Mouse (Mus musculus) MEL (cell line): ENCODE results near the gene Frrs1l. TPM values are rescaled to one million over a fixed set of nuclear protein-coding genes. Genes with fewer than 3 reads are reported as not detected.

Experiments used
- DNase-seq: peaks from one replicate; pipeline ENCODE4 v3.0.0; 2011; ENCODE audit warnings: low read depth, low spot score
- H3K27ac ChIP-seq: 2 replicates; pipeline ENCODE4 v1.5.1; 2012; ENCODE audit warnings: low read depth, mild to moderate bottlenecking, control low read depth, low read length, moderate library complexity; ENCODE audit not compliant: control insufficient read depth
- H3K27me3 ChIP-seq, 2 experiments: fragments of 150-350 bp in 1 of 2; sonication (generic) in 1 of 2; 2 replicates each; pipeline ENCODE4 v1.6.1; 2012; ENCODE audit warnings: low read length in 2 of 2, mild to moderate bottlenecking in 2 of 2, improper control_type of control experiment in 1 of 2, moderate library complexity in 1 of 2; ENCODE audit not compliant: insufficient read depth in 2 of 2, control insufficient read depth in 1 of 2
- H3K36me3 ChIP-seq, 2 experiments: 2 replicates each; pipeline ENCODE4 v1.6.1; 2012 to 2014; ENCODE audit warnings: low read length in 2 of 2, improper control_type of control experiment in 1 of 2, inconsistent platforms in 1 of 2, mild to moderate bottlenecking in 1 of 2; ENCODE audit not compliant: insufficient read depth in 2 of 2, control insufficient read depth in 1 of 2
- H3K4me1 ChIP-seq, 2 experiments: fragments of 150-350 bp in 1 of 2; sonication (generic) in 1 of 2; 2 replicates each; pipeline ENCODE4 v1.6.1; 2012; ENCODE audit warnings: low read length in 2 of 2, improper control_type of control experiment in 1 of 2, mild to moderate bottlenecking in 1 of 2; ENCODE audit not compliant: insufficient read depth in 2 of 2, control insufficient read depth in 1 of 2
- H3K4me3 ChIP-seq, 2 experiments: fragments of 150-350 bp in 1 of 2; sonication (generic) in 1 of 2; 2 replicates each; pipeline ENCODE4 v1.5.1; 2012; ENCODE audit warnings: low read depth in 2 of 2, low read length in 2 of 2, mild to moderate bottlenecking in 2 of 2, moderate library complexity in 2 of 2, control low read depth in 1 of 2, improper control_type of control experiment in 1 of 2; ENCODE audit not compliant: control insufficient read depth in 1 of 2, insufficient read depth in 1 of 2
- H3K79me2 ChIP-seq: 2 replicates; pipeline ENCODE4 v1.6.1; 2012; ENCODE audit warnings: mild to moderate bottlenecking, low read length, moderate library complexity; ENCODE audit not compliant: control insufficient read depth, poor library complexity, insufficient read depth
- H3K9ac ChIP-seq: 2 replicates; pipeline ENCODE4 v1.6.1; 2012; ENCODE audit warnings: low read depth, mild to moderate bottlenecking, control low read depth, low read length, moderate library complexity; ENCODE audit not compliant: control insufficient read depth, poor library complexity, severe bottlenecking
- H3K9me3 ChIP-seq: fragments of 150-350 bp; sonication (generic); replicated peaks from 2 replicates; pipeline ENCODE4 v1.6.1; 2012; ENCODE audit warnings: mild to moderate bottlenecking, low read length, improper control_type of control experiment, moderate library complexity; ENCODE audit not compliant: insufficient read depth
- CHD2 ChIP-seq: IDR thresholded peaks from 2 replicates; pipeline ENCODE4 v1.6.1; 2011; ENCODE audit warnings: low read length, improper control_type of control experiment
- EP300 ChIP-seq, 2 experiments: IDR thresholded peaks; 2 replicates each; pipeline ENCODE4 v1.6.1; 2011; ENCODE audit warnings: improper control_type of control experiment in 2 of 2, low read length in 2 of 2, low read depth in 1 of 2, mild to moderate bottlenecking in 1 of 2
- ETS1 ChIP-seq: IDR thresholded peaks from 2 replicates; pipeline ENCODE4 v1.6.1; 2012; ENCODE audit warnings: low read depth, mild to moderate bottlenecking, inconsistent platforms, low read length, improper control_type of control experiment, moderate library complexity
- GABPA ChIP-seq: IDR thresholded peaks from 2 replicates; pipeline ENCODE4 v1.6.1; 2012; ENCODE audit warnings: low read depth, mild to moderate bottlenecking, inconsistent platforms, low read length, improper control_type of control experiment, moderate library complexity
- HCFC1 ChIP-seq: IDR thresholded peaks from 2 replicates; pipeline ENCODE4 v1.6.1; 2012; ENCODE audit warnings: low read depth, mild to moderate bottlenecking, inconsistent platforms, low read length, improper control_type of control experiment, moderate library complexity
- KAT2A ChIP-seq: conservative IDR thresholded peaks from 2 replicates; pipeline ENCODE4 v1.6.1; 2012; ENCODE audit warnings: low read depth, low read length, improper control_type of control experiment, inconsistent platforms
- MAFK ChIP-seq: IDR thresholded peaks from 2 replicates; pipeline ENCODE4 v1.6.1; 2011; ENCODE audit warnings: low read depth, mild to moderate bottlenecking, low read length, improper control_type of control experiment, borderline replicate concordance
- NELFE ChIP-seq: IDR thresholded peaks from 2 replicates; pipeline ENCODE4 v1.6.1; 2011; ENCODE audit warnings: low read depth, low read length, improper control_type of control experiment
- NRF1 ChIP-seq: IDR thresholded peaks from 2 replicates; pipeline ENCODE4 v1.6.1; 2014; ENCODE audit warnings: low read depth, mild to moderate bottlenecking, inconsistent platforms, low read length, improper control_type of control experiment, moderate library complexity; ENCODE audit not compliant: poor library complexity, insufficient read depth, severe bottlenecking
- POLR2AphosphoS2 ChIP-seq: IDR thresholded peaks from 2 replicates; pipeline ENCODE4 v1.6.1; 2011; ENCODE audit warnings: low read length, improper control_type of control experiment
- RCOR1 ChIP-seq: IDR thresholded peaks from 2 replicates; pipeline ENCODE4 v1.6.1; 2012; ENCODE audit warnings: low read depth, mild to moderate bottlenecking, inconsistent platforms, low read length, improper control_type of control experiment
- SIN3A ChIP-seq: IDR thresholded peaks from 2 replicates; pipeline ENCODE4 v1.6.1; 2012; ENCODE audit warnings: low read length, improper control_type of control experiment, inconsistent platforms
- SMC3 ChIP-seq: IDR thresholded peaks from 2 replicates; pipeline ENCODE4 v1.6.1; 2011; ENCODE audit warnings: low read depth, low read length, improper control_type of control experiment
- TBP ChIP-seq: IDR thresholded peaks from 2 replicates; pipeline ENCODE4 v1.8.0; 2011; ENCODE audit warnings: low read depth, low read length, improper control_type of control experiment
- USF2 ChIP-seq, 2 experiments: IDR thresholded peaks; 2 replicates each; pipeline ENCODE4 v1.6.1; 2011 to 2012; ENCODE audit warnings: improper control_type of control experiment in 2 of 2, low read length in 2 of 2, borderline replicate concordance in 1 of 2, inconsistent platforms in 1 of 2, low read depth in 1 of 2, mild to moderate bottlenecking in 1 of 2; ENCODE audit not compliant: insufficient read depth in 1 of 2
- ZKSCAN1 ChIP-seq: IDR thresholded peaks from 2 replicates; pipeline ENCODE4 v1.6.1; 2012; ENCODE audit warnings: low read depth, mild to moderate bottlenecking, inconsistent platforms, low read length, improper control_type of control experiment, moderate library complexity
- ZMIZ1 ChIP-seq: IDR thresholded peaks from 2 replicates; pipeline ENCODE4 v1.6.1; 2012; ENCODE audit warnings: low read depth, mild to moderate bottlenecking, inconsistent platforms, low read length, improper control_type of control experiment, moderate library complexity
- ZNF384 ChIP-seq: IDR thresholded peaks from 2 replicates; pipeline ENCODE4 v1.6.1; 2012; ENCODE audit warnings: low read depth, mild to moderate bottlenecking, inconsistent platforms, low read length, improper control_type of control experiment
- polyA plus RNA-seq, 2 experiments: library from polyadenylated mRNA; stranded (reverse) in 1 of 2; unstranded in 1 of 2; fragments of >175 nt in 1 of 2; fragments of >200 nt in 1 of 2; gene quantifications; 2 replicates each; pipeline versions ENCODE4 v1.2.1 to v1.2.4; 2012; ENCODE audit warnings: low replicate concordance in 2 of 2, low read depth in 1 of 2; ENCODE audit not compliant: insufficient read length in 2 of 2, insufficient read depth in 1 of 2, missing spikeins in 1 of 2
- total RNA-seq: library from RNA; depleted of rRNA; stranded (reverse); fragments of 300-350 nt; gene quantifications from 2 replicates; pipeline ENCODE4 v1.2.3, GENCODE M21; 2012

Gene Frrs1l
- total and polyA plus RNA-seq, 3 experiments = not detected

GRCm38 (mm10) chr4:56937136-56937535, 53.1 kb downstream of the Frrs1l start:
- DNase-seq = no peak
- Histone ChIP-seq H3K4me1 (peaks cover 6 to 8% of the 10 kb centered on the region in 2 experiments; a peak in 3 of 4 replicates), H3K27me3 (no peaks in the 10 kb centered on the region), H3K36me3 (peaks cover 7 to 12% of the 10 kb centered on the region in 2 experiments), H3K4me3 (no peak overlapping the region), H3K9ac (no peak overlapping the region), H3K79me2 (peaks cover 25% of the 10 kb centered on the region), H3K9me3 (no peaks in the 10 kb centered on the region), H3K27ac (no peak overlapping the region)
- TF ChIP-seq SIN3A (no peak), USF2 (IDR thresholded peaks at IDR 0.05; ENCODE audit: borderline replicate concordance in 1 of 2, insufficient read depth in 1 of 2, low read depth in 1 of 2, low read length in 2 of 2) (no peak), ETS1 (no peak), ZMIZ1 (no peak), ZKSCAN1 (no peak), NELFE (no peak), RCOR1 (no peak), SMC3 (no peak), GABPA (no peak), TBP (no peak), NRF1 (no peak), ZNF384 (no peak), MAFK (no peak), POLR2AphosphoS2 (no peak), CHD2 (no peak)

GRCm38 (mm10) chr4:56935327-56935726, 54.9 kb downstream of the Frrs1l start:
- no peak overlapping the region for H3K4me3 ChIP-seq
- H3K27ac ChIP-seq = no peak overlapping the region
- peaks cover 16% of the 10 kb centered on the region for H3K79me2 ChIP-seq
- no peaks in the 10 kb centered on the region for H3K9me3 ChIP-seq
- TF ChIP-seq ZMIZ1 = no peak
- no peak for TF ChIP-seq EP300 (IDR thresholded peaks at IDR 0.05; ENCODE audit: low read depth in 1 of 2, low read length in 2 of 2)
- TF ChIP-seq USF2 (IDR thresholded peaks at IDR 0.05; ENCODE audit: borderline replicate concordance in 1 of 2, insufficient read depth in 1 of 2, low read depth in 1 of 2, low read length in 2 of 2) = no peak
- no peak for TF ChIP-seq HCFC1
- no peak for TF ChIP-seq CHD2
- no peak for TF ChIP-seq KAT2A
- H3K9ac ChIP-seq = no peak overlapping the region
- H3K27me3 ChIP-seq = no peaks in the 10 kb centered on the region
- DNase-seq = no peak
- peaks cover under 1 to 7% of the 10 kb centered on the region in 2 experiments for H3K36me3 ChIP-seq
- peaks cover 0 to 2% of the 10 kb centered on the region in 2 experiments; a peak in 1 of 4 replicates for H3K4me1 ChIP-seq
